Mouse (Mus musculus): ENCODE data around the gene Ccdc85a.
"Not testable (repeated sequence)": the region's sequence is repeated elsewhere in the genome, so short reads cannot be mapped to it uniquely, and the experiment has no call there.

DNA sequence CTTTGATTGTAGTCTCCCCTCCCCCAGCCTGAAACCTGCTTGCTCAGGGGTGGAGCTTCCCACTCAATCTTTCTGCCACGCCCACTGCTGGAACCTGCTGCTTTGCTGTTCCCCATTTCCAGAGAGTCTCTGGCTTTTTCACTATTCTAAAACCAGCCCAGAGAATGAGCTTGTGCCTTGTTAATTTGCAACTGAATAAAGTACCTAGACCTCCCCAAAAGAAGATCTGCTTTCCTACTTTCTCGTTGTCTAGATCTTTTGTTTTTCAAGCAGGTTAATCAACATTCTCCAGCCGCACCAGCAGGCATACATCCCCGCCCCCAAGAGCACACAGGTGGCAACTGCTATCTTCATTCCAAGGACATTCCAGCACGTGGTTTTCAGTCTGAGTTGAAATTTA lies 212.7 kb downstream of the Ccdc85a start:
- TF ChIP-seq CTCF (IDR thresholded peaks at IDR 0.05; ENCODE audit: borderline replicate concordance, insufficient read depth, low read depth, low read length); POLR2A (IDR thresholded peaks at IDR 0.05; ENCODE audit: borderline replicate concordance, insufficient read depth, low read length): not testable (repeated sequence)

Data from cerebellum, adult 2 months (tissue).